Mouse (Mus musculus) 416B (cell line): ENCODE measurements around the gene Fgf3.

Source experiments
- DNase-seq: peaks from one replicate; pipeline ENCODE4 v3.0.0; 2011; ENCODE audit warnings: low read depth

Fgf3 gene

DNA sequence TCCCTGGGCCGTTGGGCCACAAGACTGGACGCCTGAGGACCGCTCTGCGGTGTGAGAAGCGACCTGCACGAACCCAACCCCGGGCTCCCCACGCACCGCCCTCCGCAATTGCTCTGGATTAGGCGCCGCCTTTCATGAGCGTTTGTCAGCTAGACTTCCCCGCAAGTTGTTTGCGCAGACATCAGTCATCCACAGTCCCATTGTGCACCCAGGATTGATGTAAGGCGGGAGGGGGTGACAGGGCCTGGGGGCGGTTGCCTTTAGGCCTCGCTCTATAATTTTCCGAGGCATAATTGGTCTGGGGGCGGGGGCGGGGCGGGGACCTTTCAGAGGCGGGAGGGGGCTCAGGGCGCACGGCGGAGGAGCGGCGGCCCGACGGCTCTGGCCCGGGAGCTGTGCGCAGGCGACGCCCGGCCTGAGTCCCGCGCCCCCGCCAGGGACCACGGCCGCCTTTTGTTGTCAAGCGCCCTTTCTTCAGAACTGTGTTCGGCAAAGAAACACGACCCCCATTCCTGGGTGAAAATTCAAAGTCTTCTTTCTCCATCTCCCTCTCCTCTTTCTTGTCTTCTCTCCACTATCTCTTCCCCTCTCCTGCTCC lies at the start of gene Fgf3:
Gene Fgf3, plus strand, starts transcription at position 193 of the 598 bp plus-strand sequence.
- DNase-seq = peak; percentile 25

GRCm38 (mm10) chr7:144788631-144789030 lies 49.3 kb upstream of the Fgf3 start:
- DNase-seq = peak; percentile 93

DNA sequence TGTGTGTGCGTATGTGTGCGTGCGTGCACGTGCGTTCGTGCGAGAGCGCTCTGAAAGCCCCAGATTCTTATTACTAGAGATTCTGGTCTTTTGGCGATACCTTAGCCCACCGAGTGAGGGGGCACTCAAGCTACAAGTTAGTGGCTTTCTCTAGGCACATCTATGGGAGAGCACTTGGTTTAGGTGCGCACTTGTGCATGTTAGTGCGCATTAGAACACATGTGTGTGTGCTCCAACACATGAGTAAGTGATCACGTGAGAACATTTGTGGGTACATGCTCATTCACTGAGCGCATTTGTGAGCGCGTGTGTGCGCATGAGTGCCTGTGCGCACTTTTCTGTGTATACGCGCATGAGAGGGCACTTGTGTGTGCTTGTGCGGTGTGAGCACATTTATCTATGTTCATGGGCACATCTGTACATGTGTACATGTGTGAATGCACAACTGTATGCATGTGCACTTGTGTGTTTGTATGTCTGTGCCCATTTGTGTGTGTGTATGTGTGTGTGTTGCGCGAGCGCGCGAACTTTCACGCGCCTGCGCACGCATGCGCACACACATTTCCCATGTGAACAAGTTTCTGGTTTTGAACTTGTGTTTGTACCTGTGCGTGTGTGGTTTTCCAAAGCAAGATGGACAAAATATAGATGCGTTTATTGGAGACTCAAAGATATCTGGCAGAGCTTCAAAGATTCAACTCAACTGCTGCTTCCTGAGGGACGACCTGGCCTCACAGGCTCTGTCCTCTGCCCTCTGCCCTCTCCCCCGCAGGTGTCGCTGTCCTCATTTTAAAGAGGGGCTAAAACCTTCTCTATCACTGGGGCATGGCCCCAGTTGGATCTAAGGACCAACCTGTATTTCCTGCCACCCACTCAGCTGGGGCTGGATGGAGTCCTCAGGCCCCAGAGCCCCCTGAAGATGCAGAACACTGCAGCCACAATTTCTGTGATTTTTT lies 48.0 kb upstream of the Fgf3 start:
- DNase-seq = no peak

GRCm38 (mm10) chr7:144791426-144791825 lies 46.5 kb upstream of the Fgf3 start:
- no peak for DNase-seq

GRCm38 (mm10) chr7:144793296-144793695 lies 44.6 kb upstream of the Fgf3 start:
- no peak for DNase-seq

- DNase-seq = no peak
These were observed 41.9 kb upstream of the Fgf3 start for GRCm38 (mm10) chr7:144795976-144796474.

GRCm38 (mm10) chr7:144796986-144797735 lies 40.7 kb upstream of the Fgf3 start:
- DNase-seq = no peak

GRCm38 (mm10) chr7:144798471-144798870 lies 39.4 kb upstream of the Fgf3 start:
- DNase-seq = peak; percentile 68

DNA sequence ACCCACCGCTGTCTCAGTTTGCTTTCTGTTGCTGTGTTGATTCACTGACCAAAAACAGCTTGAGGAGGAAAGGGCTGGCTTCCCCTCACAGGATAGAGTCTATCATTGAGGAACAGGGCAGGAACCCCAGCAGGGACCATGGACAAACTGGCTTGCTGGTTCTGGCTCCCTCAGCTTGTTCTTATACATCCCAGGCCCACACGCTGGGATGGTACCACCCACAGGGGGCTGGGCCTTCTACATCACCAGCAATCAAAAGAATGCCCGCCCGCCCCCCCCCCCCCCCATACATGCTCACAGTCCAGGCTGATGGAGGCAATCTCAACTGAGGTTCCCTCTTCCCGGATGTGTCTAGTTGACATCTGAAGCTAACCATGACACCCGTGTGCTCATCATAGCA lies 30.8 kb upstream of the Fgf3 start:
- peak; percentile 39 for DNase-seq

GRCm38 (mm10) chr7:144807976-144808577 lies 29.8 kb upstream of the Fgf3 start:
- no peak for DNase-seq

DNA sequence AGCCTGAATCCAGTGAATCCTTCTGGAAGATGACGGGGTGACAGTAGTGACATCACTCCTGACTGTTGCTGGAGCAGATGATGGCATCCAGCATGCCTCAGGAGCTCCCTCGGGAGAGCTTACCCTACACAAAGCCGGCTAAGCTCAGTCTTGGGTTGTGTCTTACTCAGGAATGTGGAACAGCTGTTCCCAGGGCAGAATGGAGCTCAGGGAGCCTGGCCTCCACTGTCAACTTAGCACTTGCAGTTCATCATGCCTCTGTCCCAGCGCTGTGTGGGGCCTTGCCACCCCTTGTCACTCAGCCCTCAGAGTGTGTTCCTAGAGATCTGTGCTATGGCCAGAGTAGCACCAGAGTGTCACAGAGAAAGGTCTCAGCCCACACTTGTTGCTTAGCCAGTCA lies 26.4 kb upstream of the Fgf3 start:
- no peak for DNase-seq

DNA sequence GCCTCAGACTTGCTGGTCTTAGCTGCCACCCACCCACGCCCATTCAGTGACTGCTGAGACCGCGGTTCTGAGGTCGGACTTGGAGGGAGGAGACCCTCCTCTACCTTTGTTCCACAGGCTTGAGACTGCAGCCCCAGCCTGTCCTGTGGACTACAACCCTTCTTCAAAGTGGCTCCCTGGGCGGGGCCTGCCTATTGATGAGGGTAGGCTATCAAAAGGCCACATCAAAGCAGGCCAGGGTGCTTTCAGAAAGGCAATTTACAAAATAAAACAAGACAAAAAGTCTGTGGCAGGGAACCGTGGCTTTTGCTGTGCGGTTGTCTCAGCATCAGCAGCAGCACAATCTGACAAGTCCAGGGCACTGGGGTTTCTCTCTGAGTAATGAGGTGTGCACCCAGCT lies 16.0 kb upstream of the Fgf3 start:
- no peak for DNase-seq

- no peak for DNase-seq
These were observed 13.9 kb upstream of the Fgf3 start for GRCm38 (mm10) chr7:144823988-144824387.

DNA sequence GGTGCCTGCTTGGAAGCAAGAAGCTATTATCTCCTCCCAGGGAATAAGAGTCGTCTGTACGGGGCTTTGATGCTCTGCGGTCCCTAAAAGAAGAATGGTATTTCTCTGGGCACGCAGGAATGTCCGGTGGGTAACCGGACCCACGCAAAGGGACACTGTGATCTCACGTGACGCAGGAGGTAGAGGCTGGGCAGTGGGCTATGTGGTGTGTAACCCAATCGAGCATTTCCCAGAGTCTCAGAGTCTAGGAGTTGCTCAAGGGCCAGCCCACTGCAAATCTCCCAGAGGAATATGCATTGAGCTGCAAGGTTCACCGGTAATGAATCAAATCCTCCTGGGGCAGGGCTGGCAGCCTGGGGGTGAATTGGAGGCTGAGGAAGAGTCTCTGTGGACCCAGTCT lies 9.5 kb upstream of the Fgf3 start:
- DNase-seq = no peak

DNA sequence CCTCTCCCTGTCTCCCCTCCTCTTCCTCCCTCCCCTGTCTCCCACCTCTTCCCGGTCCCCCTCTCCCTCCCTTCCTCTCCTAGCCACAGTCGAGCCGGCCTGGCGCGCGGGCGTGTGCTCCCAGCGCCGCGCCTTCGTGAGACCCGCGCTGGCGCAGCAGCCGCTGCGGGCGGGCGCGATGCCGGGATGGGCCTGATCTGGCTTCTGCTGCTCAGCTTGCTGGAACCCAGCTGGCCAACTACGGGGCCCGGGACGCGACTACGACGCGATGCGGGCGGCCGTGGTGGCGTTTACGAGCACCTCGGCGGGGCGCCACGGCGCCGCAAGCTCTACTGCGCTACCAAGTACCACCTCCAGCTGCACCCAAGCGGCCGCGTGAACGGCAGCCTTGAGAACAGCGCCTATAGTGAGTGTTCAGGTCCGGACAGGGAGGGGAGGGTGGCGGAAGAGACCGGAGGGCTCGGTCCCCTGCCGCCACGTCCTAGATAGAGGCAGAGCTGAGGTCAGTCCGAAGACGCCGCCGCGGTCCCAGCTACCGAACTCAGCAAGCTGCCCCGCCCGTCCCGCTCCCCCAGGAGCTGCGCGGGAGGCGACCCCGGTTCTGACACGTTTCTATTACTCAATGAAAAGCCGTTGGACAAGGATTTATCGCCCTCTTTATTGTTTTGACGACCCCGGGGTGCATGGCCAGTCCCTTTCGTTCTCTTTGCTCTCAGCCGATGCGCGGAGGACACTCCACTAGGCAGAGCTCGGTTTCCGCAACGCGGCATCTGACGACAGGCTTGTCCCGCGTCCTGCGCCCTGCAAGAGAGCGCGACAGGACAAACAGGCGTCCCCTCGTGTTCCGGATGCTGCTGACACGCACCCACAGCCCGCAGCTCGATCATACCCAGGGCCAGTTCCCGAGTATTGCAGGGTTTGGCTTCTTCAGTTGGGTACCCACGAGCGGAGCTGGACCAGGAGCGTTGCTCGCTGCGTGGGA lies 930 bp downstream of the Fgf3 start:
- DNase-seq = peak; percentile 39

DNA sequence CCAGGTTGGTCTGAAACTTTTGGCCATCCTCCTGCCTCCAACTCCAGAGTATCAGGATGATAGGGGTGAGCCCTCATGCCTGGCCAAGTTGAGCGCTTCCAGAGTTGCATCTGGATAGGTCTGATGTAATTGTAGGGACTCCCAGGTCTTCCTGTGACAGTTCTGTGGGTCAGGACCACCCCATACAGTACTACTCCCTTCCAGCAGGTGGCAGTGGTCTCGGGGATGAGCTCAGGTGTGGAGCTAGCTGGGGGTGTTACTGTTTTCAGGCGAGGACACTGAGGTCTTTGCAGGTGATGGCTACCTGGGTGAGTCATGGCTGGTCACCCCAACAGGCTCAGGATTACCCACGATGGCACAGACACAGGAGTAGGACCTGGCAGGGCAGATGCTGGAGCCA lies 8.3 kb downstream of the Fgf3 start:
- DNase-seq = peak; percentile 36

- DNase-seq = no peak
These were observed 9.2 kb downstream of the Fgf3 start, which contains the start of gene Fgf4 for GRCm38 (mm10) chr7:144847067-144847466. Fgf4 (plus strand) TSS chr7:144847367.

DNA sequence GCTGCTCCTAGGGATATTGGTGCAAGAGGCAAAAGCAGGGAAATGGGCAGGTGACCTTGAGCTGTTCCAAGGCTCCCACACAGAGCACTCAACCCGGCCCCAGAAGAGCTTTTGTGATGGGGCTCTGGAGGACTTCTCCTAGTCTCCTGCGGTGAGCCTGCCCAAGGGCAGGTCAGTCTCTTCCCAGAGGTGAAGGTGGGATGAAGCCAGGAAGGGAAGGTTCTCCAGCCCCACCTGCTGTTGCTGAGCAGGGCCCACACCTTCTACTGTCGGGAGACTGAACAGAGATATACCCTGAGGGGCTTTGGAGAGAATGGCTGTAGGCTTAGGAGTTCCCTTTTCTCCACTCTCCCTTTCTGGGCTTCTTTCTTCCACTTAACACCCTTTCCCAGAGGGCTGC lies 13.4 kb downstream of the Fgf3 start:
- DNase-seq = no peak

DNA sequence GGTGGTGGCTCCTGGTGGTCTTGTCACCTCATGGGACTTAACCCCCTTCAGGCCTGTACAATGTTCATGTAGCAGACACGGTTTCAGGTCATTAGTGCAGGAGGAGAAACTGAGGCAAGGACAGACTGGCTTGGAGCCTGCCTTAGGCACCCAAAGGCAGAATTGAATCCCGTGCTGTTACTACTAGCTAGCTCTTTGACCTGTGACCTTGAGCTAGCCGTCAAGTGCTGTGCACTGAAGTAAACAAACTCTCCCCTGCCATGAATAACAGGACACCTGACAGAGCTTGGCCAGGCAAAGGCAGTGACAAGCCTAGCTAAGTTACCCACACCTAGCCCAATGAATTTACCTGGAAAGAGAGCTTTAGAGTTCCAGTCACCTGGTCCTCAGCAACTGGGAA lies 17.1 kb downstream of the Fgf3 start:
- DNase-seq = no peak

DNA sequence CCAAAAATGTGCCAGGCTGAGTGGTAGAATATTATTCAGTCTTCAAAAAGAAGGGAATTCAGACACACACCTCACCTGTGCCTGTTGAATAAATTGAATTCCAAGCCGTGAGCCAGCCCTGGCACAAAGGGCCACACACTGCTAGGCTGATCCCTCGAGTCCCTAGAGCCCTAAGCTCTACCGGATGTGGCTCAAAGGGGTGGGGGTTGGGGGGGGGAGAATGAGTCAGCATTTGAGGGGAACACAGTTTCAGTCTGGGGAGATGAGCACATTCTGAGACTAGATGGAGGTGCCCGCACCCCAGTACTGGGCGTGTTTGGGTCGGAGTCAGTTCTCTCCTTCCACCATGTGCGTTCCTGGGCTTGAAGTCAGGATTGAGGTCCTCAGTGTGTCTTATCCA lies 19.3 kb downstream of the Fgf3 start:
- DNase-seq = peak; percentile 69

DNA sequence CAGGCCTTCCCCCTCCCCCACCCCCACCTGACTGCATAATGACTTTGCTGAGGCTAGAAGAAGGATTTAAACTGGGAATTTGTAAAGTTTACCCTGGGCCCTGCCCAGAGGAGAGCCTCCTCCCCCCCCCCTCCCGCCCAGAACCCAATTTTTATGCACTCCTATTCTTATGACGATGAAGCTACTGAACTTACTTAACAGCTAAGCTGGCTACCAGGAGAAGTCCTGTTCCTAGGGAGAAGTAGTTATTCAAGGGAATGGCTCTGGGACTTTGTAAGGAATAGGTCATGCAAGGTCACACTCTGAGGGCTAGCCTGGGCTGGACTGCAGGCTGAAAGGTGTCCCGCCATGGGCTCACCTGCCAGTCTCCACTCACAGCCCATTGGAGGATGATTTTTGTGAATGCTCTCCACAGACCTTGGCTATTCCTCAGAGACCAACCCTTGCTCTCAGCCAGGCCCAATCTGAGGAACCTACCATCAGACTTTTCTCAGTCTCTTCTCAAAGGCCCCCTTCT lies 20.0 kb downstream of the Fgf3 start:
- no peak for DNase-seq
